Mouse (Mus musculus) CH12.LX (cell line): ENCODE results near the gene Zfp1. TPM values are rescaled to one million over a fixed set of nuclear protein-coding genes. Genes with fewer than 3 reads are reported as not detected.

Experiments
- DNase-seq: peaks from one replicate; pipeline ENCODE4 v3.0.0-alpha.2; 2013; ENCODE audit errors: extremely low read depth
- H3K27ac ChIP-seq: 2 replicates; pipeline ENCODE4 v1.5.1; 2012; ENCODE audit warnings: low read depth, mild to moderate bottlenecking, control low read depth, moderate library complexity; ENCODE audit not compliant: insufficient read depth
- H3K27me3 ChIP-seq: replicated peaks from 2 replicates; pipeline ENCODE3; 2012; ENCODE audit warnings: inconsistent platforms
- H3K36me3 ChIP-seq, 2 experiments: replicated peaks in 1 of 2; 2 replicates each; pipeline versions ENCODE3 to v1.6.1; 2012; ENCODE audit warnings: inconsistent platforms in 1 of 2, low read length in 1 of 2, mild to moderate bottlenecking in 1 of 2, mixed read lengths in 1 of 2, moderate library complexity in 1 of 2; ENCODE audit not compliant: control insufficient read depth in 1 of 2, insufficient read depth in 1 of 2
- H3K4me1 ChIP-seq, 2 experiments: 2 replicates each; pipeline ENCODE4 v1.6.1; 2012; ENCODE audit warnings: inconsistent platforms in 1 of 2, moderate library complexity in 1 of 2; ENCODE audit not compliant: insufficient read depth in 2 of 2, control insufficient read depth in 1 of 2
- H3K4me2 ChIP-seq: 2 replicates; pipeline ENCODE4 v1.6.1; 2012; ENCODE audit warnings: low read depth, mild to moderate bottlenecking, control low read depth; ENCODE audit not compliant: poor library complexity, insufficient read depth, severe bottlenecking
- H3K4me3 ChIP-seq, 3 experiments: fragments of 150-350 bp in 1 of 3; sonication (generic) in 1 of 3; replicated peaks in 1 of 3; 2 replicates each; pipeline versions ENCODE3 to v1.5.1; 2011 to 2012; ENCODE audit warnings: low read depth in 2 of 3, low read length in 2 of 3, mild to moderate bottlenecking in 2 of 3, moderate library complexity in 2 of 3, control low read depth in 1 of 3, improper control_type of control experiment in 1 of 3, inconsistent platforms in 1 of 3, mixed read lengths in 1 of 3; ENCODE audit not compliant: poor library complexity in 1 of 3
- H3K79me2 ChIP-seq: replicated peaks from 2 replicates; pipeline ENCODE4 v1.6.1; 2012; ENCODE audit warnings: mild to moderate bottlenecking, moderate library complexity; ENCODE audit not compliant: control insufficient read depth, poor library complexity, insufficient read depth, severe bottlenecking; ENCODE audit errors: extremely low read depth
- H3K9ac ChIP-seq: 2 replicates; pipeline ENCODE4 v1.6.1; 2012; ENCODE audit warnings: low read depth, mild to moderate bottlenecking, control low read depth, moderate library complexity; ENCODE audit not compliant: insufficient read depth
- H3K9me3 ChIP-seq: replicated peaks from 2 replicates; pipeline ENCODE3; 2012; ENCODE audit warnings: low read length, inconsistent platforms, mixed read lengths
- BHLHE40 ChIP-seq: IDR thresholded peaks from 2 replicates; pipeline ENCODE4 v1.6.1; 2011; ENCODE audit warnings: mild to moderate bottlenecking, low read depth, low read length, improper control_type of control experiment
- CHD2 ChIP-seq: IDR thresholded peaks from 2 replicates; pipeline ENCODE4 v1.6.1; 2011; ENCODE audit warnings: low read length, improper control_type of control experiment
- CTCF ChIP-seq, 2 experiments: IDR thresholded peaks in 1 of 2; conservative IDR thresholded peaks in 1 of 2; 2 replicates each; pipeline ENCODE4 v1.5.1; 2011 to 2012; ENCODE audit warnings: low read depth in 2 of 2, low read length in 2 of 2, improper control_type of control experiment in 1 of 2, inconsistent platforms in 1 of 2, mild to moderate bottlenecking in 1 of 2, moderate library complexity in 1 of 2
- E2F4 ChIP-seq: IDR thresholded peaks from 2 replicates; pipeline ENCODE4 v1.6.1; 2011; ENCODE audit warnings: low read depth, low read length, improper control_type of control experiment; ENCODE audit not compliant: insufficient replicate concordance
- ELF1 ChIP-seq: IDR thresholded peaks from 2 replicates; pipeline ENCODE4 v1.6.1; 2014; ENCODE audit warnings: low read depth, mild to moderate bottlenecking, inconsistent platforms, low read length, improper control_type of control experiment
- GABPA ChIP-seq: IDR thresholded peaks from 2 replicates; pipeline ENCODE4 v1.6.1; 2012; ENCODE audit warnings: low read depth, low read length, improper control_type of control experiment, inconsistent platforms; ENCODE audit not compliant: insufficient replicate concordance
- HCFC1 ChIP-seq: IDR thresholded peaks from 2 replicates; pipeline ENCODE4 v1.6.1; 2012; ENCODE audit warnings: low read depth, mild to moderate bottlenecking, inconsistent platforms, low read length, improper control_type of control experiment
- JUN ChIP-seq: IDR thresholded peaks from 2 replicates; pipeline ENCODE4 v1.6.1; 2011; ENCODE audit warnings: low read depth, mild to moderate bottlenecking, low read length, improper control_type of control experiment, moderate library complexity; ENCODE audit not compliant: insufficient read depth
- JUND ChIP-seq: conservative IDR thresholded peaks from 2 replicates; pipeline ENCODE4 v1.6.1; 2011; ENCODE audit warnings: low read depth, low read length, improper control_type of control experiment
- KAT2A ChIP-seq: IDR thresholded peaks from 2 replicates; pipeline ENCODE4 v1.6.1; 2012; ENCODE audit warnings: low read length, improper control_type of control experiment, inconsistent platforms; ENCODE audit not compliant: insufficient replicate concordance
- MAX ChIP-seq: IDR thresholded peaks from 2 replicates; pipeline ENCODE4 v1.6.1; 2011; ENCODE audit warnings: low read length, improper control_type of control experiment
- MAZ ChIP-seq: IDR thresholded peaks from 2 replicates; pipeline ENCODE4 v1.6.1; 2012; ENCODE audit warnings: low read depth, mild to moderate bottlenecking, inconsistent platforms, low read length, improper control_type of control experiment, moderate library complexity
- MYC ChIP-seq: IDR thresholded peaks from 2 replicates; pipeline ENCODE4 v1.6.1; 2011; ENCODE audit warnings: low read depth, mild to moderate bottlenecking, improper control_type of control experiment, low read length
- NELFE ChIP-seq: IDR thresholded peaks from 2 replicates; pipeline ENCODE4 v1.6.1; 2011; ENCODE audit warnings: low read depth, low read length, improper control_type of control experiment
- NRF1 ChIP-seq: IDR thresholded peaks from 2 replicates; pipeline ENCODE4 v1.6.1; 2014; ENCODE audit warnings: low read depth, mild to moderate bottlenecking, inconsistent platforms, low read length, improper control_type of control experiment, moderate library complexity
- RAD21 ChIP-seq: IDR thresholded peaks from 2 replicates; pipeline ENCODE4 v1.6.1; 2011; ENCODE audit warnings: low read depth, mild to moderate bottlenecking, low read length, improper control_type of control experiment, moderate library complexity
- RCOR1 ChIP-seq: conservative IDR thresholded peaks from 2 replicates; pipeline ENCODE4 v1.6.1; 2012; ENCODE audit warnings: low read depth, mild to moderate bottlenecking, inconsistent platforms, low read length, improper control_type of control experiment
- SMC3 ChIP-seq: IDR thresholded peaks from 2 replicates; pipeline ENCODE4 v1.6.1; 2011; ENCODE audit warnings: low read depth, low read length, improper control_type of control experiment
- TBP ChIP-seq: conservative IDR thresholded peaks from 2 replicates; pipeline ENCODE4 v1.6.1; 2011; ENCODE audit warnings: low read depth, low read length, improper control_type of control experiment
- USF2 ChIP-seq: conservative IDR thresholded peaks from 2 replicates; pipeline ENCODE4 v1.6.1; 2011; ENCODE audit warnings: low read depth, low read length, improper control_type of control experiment
- ZMIZ1 ChIP-seq: IDR thresholded peaks from 2 replicates; pipeline ENCODE4 v1.6.1; 2012; ENCODE audit warnings: low read depth, mild to moderate bottlenecking, inconsistent platforms, low read length, improper control_type of control experiment
- ZNF384 ChIP-seq: IDR thresholded peaks from 2 replicates; pipeline ENCODE4 v1.6.1; 2012; ENCODE audit warnings: low read depth, low read length, improper control_type of control experiment, inconsistent platforms
- dilution Hi-C: fragments of 300-500 bp; cut with MboI; formaldehyde crosslinking; loops from 2 replicates; pipeline ENCODE4 v1.14.3; 2020; ENCODE audit warnings: low sequenced_read_pairs; ENCODE audit not compliant: extremely low pct_unique_long_range_greater_than_20kb, extremely low pct_ligation_motif_present
- in situ Hi-C: fragments of 300-500 bp; cut with MboI; formaldehyde crosslinking; loops from 3 replicates; pipeline ENCODE4 v1.14.3; 2019; ENCODE audit warnings: low sequenced_read_pairs, low pct_ligation_motif_present, low pct_unique_long_range_greater_than_20kb, mixed read lengths
- polyA plus RNA-seq: library from polyadenylated mRNA; unstranded; fragments of >175 nt; gene quantifications from 2 replicates; pipeline ENCODE4 v1.2.1, GENCODE M21; 2012; ENCODE audit warnings: low read depth; ENCODE audit not compliant: insufficient read length
- total RNA-seq, 2 experiments: library from RNA; depleted of rRNA; stranded (reverse); fragments of 300-350 nt in 1 of 2; fragments of >200 nt in 1 of 2; gene quantifications; 2 replicates each; pipeline ENCODE4 v1.2.3; 2012 to 2014

The Zfp1 gene
- total and polyA plus RNA-seq, 3 experiments = 9.2 to 16.7 (median 14.5) TPM

- H3K9me3 ChIP-seq = no peaks in the 10 kb centered on the region
- H3K27ac ChIP-seq = no peak overlapping the region
- in situ Hi-C loops (no loop called here), dilution Hi-C loops (no loop called here)
- no peak overlapping the region for H3K9ac ChIP-seq
- peaks cover 8 to 10% of the 10 kb centered on the region in 2 experiments; a peak in 3 of 4 replicates for H3K4me1 ChIP-seq
- H3K79me2 ChIP-seq = no peaks in the 10 kb centered on the region
- no peak overlapping the region for H3K4me3 ChIP-seq
- TF ChIP-seq JUN (no peak), BHLHE40 (no peak), NELFE (no peak), HCFC1 (no peak), NRF1 (no peak), ZMIZ1 (no peak), KAT2A (no peak), MYC (no peak), SMC3 (peak; percentile 31), USF2 (no peak), ZNF384 (no peak), CTCF (conservative IDR thresholded peaks at IDR 0.05 in 1 of 2, IDR thresholded peaks at IDR 0.05 in 1 of 2; ENCODE audit: low read depth in 2 of 2, low read length in 2 of 2) (peak in 1 of 2 experiments; percentile 25; a peak in 1 of 4 replicates), CHD2 (no peak)
- no peak for DNase-seq
- H3K4me2 ChIP-seq = no peak overlapping the region
- H3K36me3 ChIP-seq = peaks cover 0 to 5% of the 10 kb centered on the region in 2 experiments
- H3K27me3 ChIP-seq = no peaks in the 10 kb centered on the region
Observed at GRCm38 (mm10) chr8:111715514-111715913, 72.3 kb downstream of the Zfp1 start.

GRCm38 (mm10) chr8:111716603-111717487 lies 73.6 kb downstream of the Zfp1 start:
- H3K27me3 ChIP-seq = no peaks in the 10 kb centered on the region
- H3K4me2 ChIP-seq = no peak overlapping the region
- no peak overlapping the region for H3K27ac ChIP-seq
- H3K9ac ChIP-seq = no peak overlapping the region
- dilution Hi-C loops (no loop called here), in situ Hi-C loops (no loop called here)
- no peak for DNase-seq
- peaks cover 9 to 11% of the 10 kb centered on the region in 2 experiments; a peak in 3 of 4 replicates for H3K4me1 ChIP-seq
- no peaks in the 10 kb centered on the region for H3K9me3 ChIP-seq
- no peak for TF ChIP-seq JUND
- no peak for TF ChIP-seq TBP
- TF ChIP-seq GABPA = no peak
- TF ChIP-seq RCOR1 = no peak
- no peak for TF ChIP-seq ZMIZ1
- no peak for TF ChIP-seq KAT2A
- no peak for TF ChIP-seq E2F4
- no peak for TF ChIP-seq JUN
- no peak for TF ChIP-seq RAD21
- TF ChIP-seq NELFE = no peak
- TF ChIP-seq MAZ = no peak
- no peak for TF ChIP-seq MAX
- no peak for TF ChIP-seq ELF1
- H3K79me2 ChIP-seq = no peaks in the 10 kb centered on the region
- peaks cover 0 to 2% of the 10 kb centered on the region in 2 experiments for H3K36me3 ChIP-seq
- no peak overlapping the region for H3K4me3 ChIP-seq
